In the genomic region with DNA sequence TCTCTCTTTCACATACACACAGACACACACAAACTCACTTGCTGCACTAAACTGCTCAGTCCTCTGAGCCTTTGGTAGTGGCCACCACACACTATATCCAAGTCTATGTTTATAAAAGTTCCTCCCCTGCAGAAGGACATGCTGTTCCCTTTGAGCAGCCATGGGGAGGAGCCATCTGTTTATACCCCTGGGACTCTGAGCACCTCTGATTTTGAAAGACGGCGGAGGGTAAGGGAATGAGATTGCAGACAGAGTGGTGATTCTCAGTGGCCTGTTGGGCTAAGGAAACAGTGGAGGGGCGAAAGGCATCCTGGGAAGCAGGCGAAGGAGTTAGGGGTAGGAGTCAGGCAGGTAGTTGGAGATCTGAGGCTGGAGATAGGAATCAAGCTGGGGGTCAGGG, we compare ENCODE assay signal across 36 mouse cellular contexts. TPM values are rescaled to one million over a fixed set of nuclear protein-coding genes. Genes with fewer than 3 reads are reported as not detected.
A peak's percentile ranks its signal among the peaks of the same experiment; 100 is the strongest.
DNase-seq lines count a peak whose midpoint lies in the region; ATAC-seq and TF ChIP-seq lines count a peak whose summit lies in the region.
"Had no signal": no experiment of that assay in that cellular context is flagged by ENCODE, and none has a peak within 500 bp of the region (broad histone marks: within the 10 kb centered on the region; RNA-seq: fewer than 3 reads in every experiment).

No protein-coding gene starts in this region.

- ATAC-seq in lung, postnatal 0 days: 0 out of 2 replicates have a peak, but pooled peaks have one; percentile 30
- ATAC-seq: forebrain, embryonic 13.5 days; inflammation-experienced regulatory T-cells, adult 6 months; Patski had no signal

- H3K27me3 ChIP-seq in lung, postnatal 0 days (replicated peaks; ENCODE audit: insufficient read depth, low read length): no peaks in the 10 kb centered on the region
- H3K27me3 ChIP-seq: forebrain, embryonic 13.5 days; hindbrain, embryonic 15.5 days; midbrain, embryonic 12.5 days; neural tube, embryonic 13.5 days had no signal

- TF ChIP-seq CTCF in lung, postnatal 0 days (IDR thresholded peaks at IDR 0.05): no peak
- no peak for TF ChIP-seq CTCF in left cerebral cortex, adult 2 months (IDR thresholded peaks at IDR 0.05)

- no peak overlapping the region for H3K4me2 ChIP-seq in lung, postnatal 0 days (replicated peaks; ENCODE audit: low read depth, low read length)
- H3K4me2 ChIP-seq: forebrain, embryonic 13.5 days; heart, embryonic 12.5 days; hindbrain, embryonic 15.5 days; limb, embryonic 15.5 days; liver, embryonic 13.5 days; midbrain, embryonic 12.5 days; neural tube, embryonic 13.5 days had no signal

- H3K27ac ChIP-seq in lung, postnatal 0 days (ENCODE audit: low read length): no peak overlapping the region
- 0 out of 2 replicates have a peak overlapping the region, but pooled peaks have one; percentile 31 for H3K27ac ChIP-seq in brown adipose tissue, adult 24 weeks (replicated peaks; ENCODE audit: low read depth, low read length)
- H3K27ac ChIP-seq in left cerebral cortex, adult 2 months: no peak overlapping the region
- H3K27ac ChIP-seq: forebrain, embryonic 13.5 days; heart, adult 2 months; hindbrain, embryonic 10.5 days; hindbrain, embryonic 15.5 days; kidney, postnatal 0 days; layer of hippocampus, adult 2 months; limb, embryonic 10.5 days; limb, embryonic 15.5 days; liver, embryonic 13.5 days; midbrain, embryonic 12.5 days; neural tube, embryonic 13.5 days had no signal

- no peaks in the 10 kb centered on the region for H3K9me3 ChIP-seq in lung, postnatal 0 days (ENCODE audit: low read length)
- H3K9me3 ChIP-seq: forebrain, embryonic 13.5 days; heart, embryonic 12.5 days; hindbrain, embryonic 15.5 days; limb, embryonic 10.5 days; limb, embryonic 15.5 days; liver, embryonic 13.5 days; midbrain, embryonic 12.5 days; neural tube, embryonic 13.5 days had no signal

- H3K9ac ChIP-seq in lung, postnatal 0 days (replicated peaks; ENCODE audit: low read depth): no peak overlapping the region
- H3K9ac ChIP-seq: forebrain, embryonic 13.5 days; heart, embryonic 12.5 days; hindbrain, embryonic 15.5 days; limb, embryonic 15.5 days; liver, embryonic 13.5 days; midbrain, embryonic 12.5 days; neural tube, embryonic 13.5 days had no signal

- 69% methylated on average over 4 of the region's 4 CpGs for WGBS in lung, postnatal 0 days

- TF ChIP-seq EP300 in lung, postnatal 0 days (IDR thresholded peaks at IDR 0.05): no peak

- H3K4me3 ChIP-seq in lung, postnatal 0 days (ENCODE audit: low read depth, low read length): no peak overlapping the region
- no peak overlapping the region for H3K4me3 ChIP-seq in brown adipose tissue, adult 24 weeks (ENCODE audit: insufficient read depth, low read depth, low read length)
- H3K4me3 ChIP-seq in left cerebral cortex, adult 2 months: no peak overlapping the region
- H3K4me3 ChIP-seq: forebrain, embryonic 13.5 days; heart, adult 2 months; heart, embryonic 12.5 days; hindbrain, embryonic 10.5 days; hindbrain, embryonic 15.5 days; layer of hippocampus, adult 2 months; limb, embryonic 10.5 days; limb, embryonic 15.5 days; liver, embryonic 13.5 days; midbrain, embryonic 12.5 days; neural tube, embryonic 13.5 days had no signal

- H3K4me1 ChIP-seq in lung, postnatal 0 days (ENCODE audit: insufficient read depth, low read depth, low read length): no peaks in the 10 kb centered on the region
- H3K4me1 ChIP-seq in brown adipose tissue, adult 24 weeks (ENCODE audit: control insufficient read depth, insufficient read depth, insufficient read length, low read length): peaks cover 4% of the 10 kb centered on the region
- H3K4me1 ChIP-seq: heart, embryonic 12.5 days; hindbrain, embryonic 15.5 days; limb, embryonic 10.5 days; limb, embryonic 15.5 days; liver, embryonic 13.5 days had no signal

- H3K36me3 ChIP-seq in lung, postnatal 0 days (ENCODE audit: insufficient read depth, low read length): no peaks in the 10 kb centered on the region
- H3K36me3 ChIP-seq: heart, embryonic 12.5 days; hindbrain, embryonic 10.5 days; hindbrain, embryonic 15.5 days; limb, embryonic 10.5 days; limb, embryonic 15.5 days; liver, embryonic 13.5 days; midbrain, embryonic 12.5 days; neural tube, embryonic 13.5 days had no signal

- peak; percentile 9 to 25 for DNase-seq in cerebellum, adult 18-20 months
- DNase-seq in cerebellum, adult 11 months: no peak
- DNase-seq in heart, adult 11 months: peak; percentile 92
- DNase-seq in heart, postnatal 25 days (ENCODE audit: low spot score): no peak
- DNase-seq in lung, postnatal 0 days (ENCODE audit: low spot score): no peak
- no peak for DNase-seq in lung, postnatal 4 days
- no peak for DNase-seq in left cerebral cortex, adult 2 months (ENCODE audit: extremely low spot score in 1 of 2, low spot score in 2 of 2)
- DNase-seq: adrenal gland, postnatal 25 days; gastrocnemius, postnatal 25 days; heart, adult 2 months; kidney, adult 11 months; liver, embryonic 13.5 days; lung, adult 18-20 months; lung, postnatal 10 days; thymus, postnatal 4 days had no signal

- intact Hi-C loops in heart, postnatal 25 days (cut with DNase I): no loop called here
- intact Hi-C loops in left cerebral cortex, adult 2 months (cut with DNase I): no loop called here

RNA-seq across cellular contexts. Expression of a gene that starts 3.2 kb away (rescaled TPM):
- not detected for total RNA-seq in heart, postnatal 25 days (2021)
- polyA plus RNA-seq in lung, postnatal 0 days (2015; fragmentation: Nextera tagmentation; extraction: Ambion mirVana): 0.20 TPM in 1 of 2 replicates, not detected in the other
- 2.3 TPM in 1 of 2 replicates, not detected in the other for polyA plus RNA-seq in brown adipose tissue, adult 24 weeks (2012; ENCODE audit: insufficient read depth, insufficient read length, missing spikeins)
- under 1 TPM in 1 of 2 experiments, not detected in 1; 0.68 TPM for total RNA-seq in left cerebral cortex, adult 2 months (2021)
- total RNA-seq: adrenal gland, postnatal 25 days; gastrocnemius, postnatal 25 days; heart, adult 2 months; megakaryocyte, adult 5-6 weeks; MEL had no signal
- polyA plus RNA-seq: brain, embryonic 14.5 days; embryonic facial prominence, embryonic 11.5 days; forebrain, embryonic 13.5 days; heart, adult 2 months; heart, embryonic 12.5 days; heart, postnatal 0 days; hindbrain, embryonic 10.5 days; hindbrain, embryonic 15.5 days; inflammation-experienced regulatory T-cells, adult 6 months; limb, embryonic 10.5 days; limb, embryonic 15.5 days; liver, embryonic 13.5 days; midbrain, embryonic 12.5 days; neural tube, embryonic 13.5 days; Patski; small intestine, adult 2 months; stomach, embryonic 14.5 days; thymus, postnatal 0 days had no signal

Comparison
In these comparisons a context has a peak if more than half of its experiments do, and no peak if none do; other contexts are left out.
1. DNase-seq: peak in cerebellum, adult 18-20 months (2 of 2) and heart, adult 11 months (single experiment); none in cerebellum, adult 11 months (single experiment), heart, postnatal 25 days (single experiment), lung, postnatal 0 days (single experiment), lung, postnatal 4 days (0 of 2) and left cerebral cortex, adult 2 months (0 of 2).